Mouse (Mus musculus) right cerebral cortex, postnatal 36 days (tissue): ENCODE data around the gene Arsj.

ENCODE experiments used
- DNase-seq, 2 experiments: peaks; one replicate each; pipeline ENCODE4 v3.0.0; 2022; ENCODE audit warnings: low spot score in 2 of 2, mixed read lengths in 1 of 2

Arsj gene

GRCm38 (mm10) chr3:126363568-126364505 is at the start of gene Arsj:
Gene Arsj, plus strand, starts transcription at chr3:126363684.
- peak; percentile 20 to 27 for DNase-seq

GRCm38 (mm10) chr3:126324872-126325498 is 38.5 kb upstream of the Arsj start:
- DNase-seq, result no peak

GRCm38 (mm10) chr3:126325891-126326627 is 37.4 kb upstream of the Arsj start:
- DNase-seq, result peak in 1 of 2 experiments; percentile 1

- no peak for DNase-seq
These were observed 36.7 kb upstream of the Arsj start for GRCm38 (mm10) chr3:126326628-126327325.

- no peak for DNase-seq
These were observed 28.2 kb upstream of the Arsj start for GRCm38 (mm10) chr3:126335329-126335728.

- DNase-seq, result no peak
These were observed 18.7 kb upstream of the Arsj start for GRCm38 (mm10) chr3:126344745-126345144.

GRCm38 (mm10) chr3:126359760-126360159 is 3.7 kb upstream of the Arsj start:
- no peak for DNase-seq

GRCm38 (mm10) chr3:126362392-126362791 is 1.1 kb upstream of the Arsj start:
- DNase-seq, result no peak

- DNase-seq, result peak in 1 of 2 experiments; percentile 43
These were observed 456 bp upstream of the Arsj start for GRCm38 (mm10) chr3:126362931-126363525.

- DNase-seq, result no peak
These were observed 1.1 kb downstream of the Arsj start for GRCm38 (mm10) chr3:126364555-126364954.

- DNase-seq, result no peak
These were observed 7.1 kb downstream of the Arsj start for GRCm38 (mm10) chr3:126370571-126370970.

- DNase-seq, result no peak
These were observed 9.5 kb downstream of the Arsj start for GRCm38 (mm10) chr3:126372815-126373545.

- DNase-seq, result no peak
These were observed 10.2 kb downstream of the Arsj start for GRCm38 (mm10) chr3:126373721-126374120.

GRCm38 (mm10) chr3:126379252-126379651 is 15.8 kb downstream of the Arsj start:
- no peak for DNase-seq

GRCm38 (mm10) chr3:126379702-126380101 is 16.2 kb downstream of the Arsj start:
- no peak for DNase-seq

- no peak for DNase-seq
These were observed 19.8 kb downstream of the Arsj start for GRCm38 (mm10) chr3:126383276-126383675.

- peak in 1 of 2 experiments; percentile 23 for DNase-seq
These were observed 21.4 kb downstream of the Arsj start for GRCm38 (mm10) chr3:126384657-126385438.

- no peak for DNase-seq
These were observed 34.0 kb downstream of the Arsj start for GRCm38 (mm10) chr3:126397451-126397850.

GRCm38 (mm10) chr3:126397985-126398630 is 34.6 kb downstream of the Arsj start:
- no peak for DNase-seq
